In genomic region chr11:102772771-102773700, GRCm38 (mm10) we compare ENCODE assay signal across 9 mouse cellular contexts. TPM values are rescaled to one million over a fixed set of nuclear protein-coding genes. Genes with fewer than 3 reads are reported as not detected.
DNase-seq lines count a peak whose midpoint lies in the region; ATAC-seq lines count a peak whose summit lies in the region.
"Had no signal": no experiment of that assay in that cellular context is flagged by ENCODE, and none has a peak within 500 bp of the region (broad histone marks: within the 10 kb centered on the region; RNA-seq: fewer than 3 reads in every experiment).

No protein-coding gene starts in this region.

- H3K36me3 ChIP-seq in hindbrain, embryonic 11.5 days (ENCODE audit: control insufficient read depth, insufficient read depth, low read length) = no peaks in the 10 kb centered on the region
- H3K36me3 ChIP-seq in midbrain, embryonic 14.5 days (ENCODE audit: control insufficient read depth, insufficient read depth, low read length) = peaks cover 22% of the 10 kb centered on the region
- H3K36me3 ChIP-seq in kidney, embryonic 14.5 days (ENCODE audit: control insufficient read depth, insufficient read depth, low read length) = no peaks in the 10 kb centered on the region; the same call in 1 of the 2 replicates

- no peak for ATAC-seq in hindbrain, embryonic 11.5 days (ENCODE audit: low FRiP score)
- no peak for ATAC-seq in midbrain, embryonic 14.5 days (ENCODE audit: low FRiP score, low TSS enrichment)
- no peak for ATAC-seq in kidney, embryonic 14.5 days (ENCODE audit: low FRiP score, low TSS enrichment)

- H3K27me3 ChIP-seq in hindbrain, embryonic 11.5 days (ENCODE audit: control insufficient read depth, insufficient read depth, low read length) = no peaks in the 10 kb centered on the region
- H3K27me3 ChIP-seq in midbrain, embryonic 14.5 days (ENCODE audit: control insufficient read depth, insufficient read depth, low read length) = no peaks in the 10 kb centered on the region
- H3K27me3 ChIP-seq in kidney, embryonic 14.5 days (ENCODE audit: control insufficient read depth, insufficient read depth, low read length) = no peaks in the 10 kb centered on the region; the same call in 1 of the 2 replicates
- H3K27me3 ChIP-seq: limb, embryonic 15.5 days had no signal

- WGBS in hindbrain, embryonic 11.5 days = 57% methylated on average over 18 of the region's 18 CpGs
- 67% methylated on average over 18 of the region's 18 CpGs for WGBS in midbrain, embryonic 14.5 days
- 66% methylated on average over 18 of the region's 18 CpGs for WGBS in kidney, embryonic 14.5 days

- peaks cover 24% of the 10 kb centered on the region for H3K4me1 ChIP-seq in hindbrain, embryonic 11.5 days (replicated peaks; ENCODE audit: control insufficient read depth, insufficient read depth, low read length)
- peaks cover 49% of the 10 kb centered on the region for H3K4me1 ChIP-seq in midbrain, embryonic 14.5 days (ENCODE audit: control insufficient read depth, insufficient read depth, low read length)
- H3K4me1 ChIP-seq in kidney, embryonic 14.5 days (ENCODE audit: control insufficient read depth, insufficient read depth, low read length) = peaks cover 35% of the 10 kb centered on the region

- no peak overlapping the region for H3K27ac ChIP-seq in hindbrain, embryonic 11.5 days (ENCODE audit: low read depth, low read length)
- peak overlapping the region; percentile 97 for H3K27ac ChIP-seq in midbrain, embryonic 14.5 days (replicated peaks; ENCODE audit: low read depth, low read length)
- H3K27ac ChIP-seq in kidney, embryonic 14.5 days (ENCODE audit: low read depth, low read length) = no peak overlapping the region

- H3K4me2 ChIP-seq in hindbrain, embryonic 11.5 days (replicated peaks; ENCODE audit: low read depth, low read length) = no peak overlapping the region; the same call in 1 of the 2 replicates
- H3K4me2 ChIP-seq in midbrain, embryonic 14.5 days (ENCODE audit: low read length) = no peak overlapping the region
- H3K4me2 ChIP-seq in kidney, embryonic 14.5 days (replicated peaks; ENCODE audit: low read depth, low read length) = no peak overlapping the region

- no peak overlapping the region for H3K4me3 ChIP-seq in hindbrain, embryonic 11.5 days (ENCODE audit: low read depth, low read length)
- H3K4me3 ChIP-seq in midbrain, embryonic 14.5 days (replicated peaks; ENCODE audit: low read depth, low read length) = no peak overlapping the region
- H3K4me3 ChIP-seq in kidney, embryonic 14.5 days (ENCODE audit: low read length) = no peak overlapping the region

- H3K9me3 ChIP-seq in hindbrain, embryonic 11.5 days (ENCODE audit: control insufficient read depth, low read length) = no peaks in the 10 kb centered on the region
- no peaks in the 10 kb centered on the region for H3K9me3 ChIP-seq in midbrain, embryonic 14.5 days (ENCODE audit: control insufficient read depth, low read length)
- no peaks in the 10 kb centered on the region for H3K9me3 ChIP-seq in kidney, embryonic 14.5 days (ENCODE audit: control insufficient read depth, low read length)
- H3K9me3 ChIP-seq: limb, embryonic 15.5 days had no signal

- DNase-seq in cerebellum, adult 11-12 months = peak; percentile 74
- DNase-seq in cerebellum, postnatal 4 days (ENCODE audit: low spot score in 2 of 2) = no peak
- peak; percentile 33 to 39 for DNase-seq in cerebellum, postnatal 36 days
- DNase-seq in hindbrain, embryonic 11.5 days (ENCODE audit: low spot score) = peak; percentile 67
- DNase-seq in midbrain, embryonic 14.5 days = peak; percentile 76
- DNase-seq in spleen, postnatal 36 days (ENCODE audit: low spot score in 2 of 2) = no peak
- no peak for DNase-seq in ovary, adult 18-20 months (ENCODE audit: low spot score)

- peak overlapping the region; percentile 11; the same call in 1 of the 2 replicates for H3K9ac ChIP-seq in hindbrain, embryonic 11.5 days (ENCODE audit: low read depth, low read length)
- peak overlapping the region; percentile 20; the same call in 1 of the 2 replicates for H3K9ac ChIP-seq in midbrain, embryonic 14.5 days (replicated peaks; ENCODE audit: low read length)
- no peak overlapping the region for H3K9ac ChIP-seq in kidney, embryonic 14.5 days (ENCODE audit: low read depth, low read length)

RNA-seq across cellular contexts. Expression of gene Adam11, which starts 11.8 kb away (rescaled TPM):
- 16.6 and 19.2 TPM in 2 replicates for polyA plus RNA-seq in hindbrain, embryonic 11.5 days (2014; fragmentation: Nextera tagmentation; extraction: Ambion mirVana)
- 18.2 and 24.1 TPM in 2 replicates for polyA plus RNA-seq in midbrain, embryonic 14.5 days (2014; fragmentation: Nextera tagmentation; extraction: Ambion mirVana)
- polyA plus RNA-seq in kidney, embryonic 14.5 days (2014; fragmentation: Nextera tagmentation; extraction: Ambion mirVana) = 3.5 and 7.8 TPM in 2 replicates

RNA-seq across cellular contexts. Expression of gene Gjc1, which starts 46.5 kb away (rescaled TPM):
- polyA plus RNA-seq in hindbrain, embryonic 11.5 days (2014; fragmentation: Nextera tagmentation; extraction: Ambion mirVana) = 78.5 and 82.8 TPM in 2 replicates
- 32.0 and 33.9 TPM in 2 replicates for polyA plus RNA-seq in midbrain, embryonic 14.5 days (2014; fragmentation: Nextera tagmentation; extraction: Ambion mirVana)
- polyA plus RNA-seq in kidney, embryonic 14.5 days (2014; fragmentation: Nextera tagmentation; extraction: Ambion mirVana) = 63.0 and 69.6 TPM in 2 replicates

Comparison
In these comparisons a context has a peak if more than half of its experiments do, and no peak if none do; other contexts are left out.
1. DNase-seq: peak in cerebellum, adult 11-12 months (single experiment), cerebellum, postnatal 36 days (2 of 2), hindbrain, embryonic 11.5 days (single experiment) and midbrain, embryonic 14.5 days (single experiment); none in cerebellum, postnatal 4 days (0 of 2), spleen, postnatal 36 days (0 of 2) and ovary, adult 18-20 months (single experiment).